In genomic region chr11:103920665-103921064, GRCm38 (mm10) we compare ENCODE assay signal across 8 mouse cellular contexts. TPM values are rescaled to one million over a fixed set of nuclear protein-coding genes. Genes with fewer than 3 reads are reported as not detected.
DNase-seq lines count a peak whose midpoint lies in the region; ATAC-seq and TF ChIP-seq lines count a peak whose summit lies in the region.

No protein-coding gene starts in this region.

- TF ChIP-seq CTCF in kidney, adult 2 months (conservative IDR thresholded peaks at IDR 0.05; ENCODE audit: insufficient read depth, insufficient read length, low read depth, low read length), result no peak

- no peaks in the 10 kb centered on the region for H3K27me3 ChIP-seq in kidney, adult 2 months (replicated peaks; ENCODE audit: control insufficient read depth, insufficient read depth, low read length)
- no peaks in the 10 kb centered on the region for H3K27me3 ChIP-seq in kidney, embryonic 16.5 days (ENCODE audit: insufficient read depth, low read length)
- H3K27me3 ChIP-seq in midbrain, embryonic 15.5 days (replicated peaks), result no peaks in the 10 kb centered on the region

- ATAC-seq in kidney, embryonic 16.5 days (ENCODE audit: low FRiP score, low TSS enrichment), result no peak
- no peak for ATAC-seq in midbrain, embryonic 15.5 days (replicated peaks)

- no peak for TF ChIP-seq POLR2A in kidney, adult 2 months (IDR thresholded peaks at IDR 0.05; ENCODE audit: low read depth, low read length)

- WGBS in kidney, adult 2 months, result 62% methylated on average over 5 of the region's 5 CpGs
- WGBS in kidney, embryonic 16.5 days, result 68% methylated on average over 5 of the region's 5 CpGs
- WGBS in midbrain, embryonic 15.5 days, result 79% methylated on average over 5 of the region's 5 CpGs

- DNase-seq in kidney, adult 2 months, result peak; percentile 42
- DNase-seq in adrenal gland, postnatal 10 days, result peak; percentile 80
- DNase-seq in induced T-regulatory cell, adult 2 months (ENCODE audit: low read depth), result peak; percentile 26
- DNase-seq in mesoderm, embryonic 11.5 days (ENCODE audit: low read depth, low spot score), result peak; percentile 59
- DNase-seq in right cerebral cortex, postnatal 14 days, result no peak
- DNase-seq in frontal cortex, postnatal 14 days (ENCODE audit: low spot score in 2 of 2), result no peak

- H3K36me3 ChIP-seq in kidney, adult 2 months (ENCODE audit: control insufficient read depth, insufficient read depth, low read length), result no peaks in the 10 kb centered on the region; the same call in none of the 2 replicates
- peaks cover 9% of the 10 kb centered on the region; the same call in 1 of the 2 replicates for H3K36me3 ChIP-seq in kidney, embryonic 16.5 days (ENCODE audit: insufficient read depth, low read length)
- H3K36me3 ChIP-seq in midbrain, embryonic 15.5 days (replicated peaks), result peaks cover 3% of the 10 kb centered on the region; the same call in 1 of the 2 replicates

- H3K4me3 ChIP-seq in kidney, adult 2 months (ENCODE audit: insufficient read depth, low read depth, low read length), result no peak overlapping the region
- H3K4me3 ChIP-seq in kidney, embryonic 16.5 days (ENCODE audit: low read length), result no peak overlapping the region
- no peak overlapping the region for H3K4me3 ChIP-seq in midbrain, embryonic 15.5 days

- H3K4me1 ChIP-seq in kidney, adult 2 months (ENCODE audit: control insufficient read depth, insufficient read depth, low read length), result no peaks in the 10 kb centered on the region
- no peaks in the 10 kb centered on the region for H3K4me1 ChIP-seq in kidney, embryonic 16.5 days (ENCODE audit: insufficient read depth, low read length)
- no peaks in the 10 kb centered on the region for H3K4me1 ChIP-seq in midbrain, embryonic 15.5 days

- H3K9me3 ChIP-seq in kidney, embryonic 16.5 days (ENCODE audit: low read length), result no peaks in the 10 kb centered on the region
- no peaks in the 10 kb centered on the region for H3K9me3 ChIP-seq in midbrain, embryonic 15.5 days

- no peak overlapping the region for H3K9ac ChIP-seq in kidney, embryonic 16.5 days (replicated peaks; ENCODE audit: low read length)
- no peak overlapping the region for H3K9ac ChIP-seq in midbrain, embryonic 15.5 days

- no peak overlapping the region for H3K4me2 ChIP-seq in kidney, embryonic 16.5 days (replicated peaks; ENCODE audit: low read depth, low read length)
- H3K4me2 ChIP-seq in midbrain, embryonic 15.5 days, result no peak overlapping the region

- no peak overlapping the region for H3K27ac ChIP-seq in kidney, adult 2 months (ENCODE audit: insufficient read depth, low read depth, low read length)
- no peak overlapping the region for H3K27ac ChIP-seq in kidney, embryonic 16.5 days (ENCODE audit: low read length)
- no peak overlapping the region for H3K27ac ChIP-seq in midbrain, embryonic 15.5 days

RNA-seq across cellular contexts. Expression of gene Nsf, which starts 33.2 kb away (rescaled TPM):
- polyA plus RNA-seq in kidney, adult 2 months (2012; rRNA removed), result 35.4 and 39.4 TPM in 2 replicates
- polyA plus RNA-seq in kidney, embryonic 16.5 days (2015; fragmentation: Nextera tagmentation; extraction: Ambion mirVana), result 47.5 and 54.2 TPM in 2 replicates
- 10 to 100 TPM; 89.5 to 94.1 TPM for total RNA-seq in adrenal gland, postnatal 10 days (2021)
- polyA plus RNA-seq in midbrain, embryonic 15.5 days (2015; fragmentation: Nextera tagmentation; extraction: Ambion mirVana), result 203 and 209 TPM in 2 replicates

RNA-seq across cellular contexts. Expression of gene Arf2, which starts 45.9 kb away (rescaled TPM):
- polyA plus RNA-seq in kidney, adult 2 months (2012; rRNA removed), result 12.9 and 15.0 TPM in 2 replicates
- polyA plus RNA-seq in kidney, embryonic 16.5 days (2015; fragmentation: Nextera tagmentation; extraction: Ambion mirVana), result 67.8 and 69.8 TPM in 2 replicates
- 10 to 100 TPM; 39.5 to 40.1 TPM for total RNA-seq in adrenal gland, postnatal 10 days (2021)
- polyA plus RNA-seq in midbrain, embryonic 15.5 days (2015; fragmentation: Nextera tagmentation; extraction: Ambion mirVana), result 223 and 225 TPM in 2 replicates

Comparison
In these comparisons a context has a peak if more than half of its experiments do, and no peak if none do; other contexts are left out.
1. DNase-seq: peak in kidney, adult 2 months (single experiment), adrenal gland, postnatal 10 days (single experiment), induced T-regulatory cell, adult 2 months (single experiment) and mesoderm, embryonic 11.5 days (single experiment); none in right cerebral cortex, postnatal 14 days (single experiment) and frontal cortex, postnatal 14 days (0 of 2).